Mouse (Mus musculus): Measurements from ENCODE around the gene Tbc1d1. TPM values are rescaled to one million over a fixed set of nuclear protein-coding genes. Genes with fewer than 3 reads are reported as not detected.
A peak's percentile ranks its signal among the peaks of the same experiment; 100 is the strongest.

The Tbc1d1 gene
- total RNA-seq (2017), result 27.3 and 31.5 TPM in 2 replicates

DNA sequence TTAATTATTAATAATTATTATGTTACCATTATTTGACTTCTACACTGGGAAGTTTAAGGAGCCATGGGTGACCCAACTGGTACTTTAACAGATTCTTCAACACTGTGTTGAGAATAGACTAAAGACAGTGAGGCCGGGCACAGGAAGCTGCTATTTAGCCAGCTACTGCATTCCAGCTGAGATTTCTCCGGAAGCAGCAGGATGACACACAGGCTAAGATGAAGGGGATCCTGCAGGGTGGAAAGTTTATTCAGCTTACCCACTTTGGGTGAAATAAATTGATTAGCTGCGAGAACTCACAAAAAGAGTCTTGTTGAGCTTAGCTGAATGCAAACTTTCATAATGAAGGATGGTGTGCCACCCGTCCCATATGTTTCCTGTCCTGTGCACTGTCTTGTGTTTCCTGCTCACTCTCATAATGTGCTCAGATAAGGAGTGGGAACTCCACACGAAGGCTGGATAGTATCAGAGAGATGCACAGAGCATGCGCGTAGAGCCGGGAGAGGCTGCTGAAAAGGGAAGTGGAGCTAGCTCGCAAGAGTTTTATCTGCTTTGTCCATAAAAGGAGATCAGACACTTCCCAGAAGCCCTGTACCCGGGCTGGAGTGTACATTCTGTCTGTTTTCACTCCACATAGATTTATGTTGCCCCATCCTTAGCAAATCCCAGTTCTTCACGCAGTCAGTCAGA lies at the start of gene Tbc1d1:
Tbc1d1 (plus strand) TSS at position 445 of the 690 bp plus-strand sequence.
- ATAC-seq (replicated peaks in 1 of 2; ENCODE audit: insufficient read depth in 1 of 2, low FRiP score in 2 of 2, low TSS enrichment in 1 of 2, low read depth in 1 of 2, poor library complexity in 2 of 2, severe bottlenecking in 2 of 2), result peak; percentile 47 to 61

DNA sequence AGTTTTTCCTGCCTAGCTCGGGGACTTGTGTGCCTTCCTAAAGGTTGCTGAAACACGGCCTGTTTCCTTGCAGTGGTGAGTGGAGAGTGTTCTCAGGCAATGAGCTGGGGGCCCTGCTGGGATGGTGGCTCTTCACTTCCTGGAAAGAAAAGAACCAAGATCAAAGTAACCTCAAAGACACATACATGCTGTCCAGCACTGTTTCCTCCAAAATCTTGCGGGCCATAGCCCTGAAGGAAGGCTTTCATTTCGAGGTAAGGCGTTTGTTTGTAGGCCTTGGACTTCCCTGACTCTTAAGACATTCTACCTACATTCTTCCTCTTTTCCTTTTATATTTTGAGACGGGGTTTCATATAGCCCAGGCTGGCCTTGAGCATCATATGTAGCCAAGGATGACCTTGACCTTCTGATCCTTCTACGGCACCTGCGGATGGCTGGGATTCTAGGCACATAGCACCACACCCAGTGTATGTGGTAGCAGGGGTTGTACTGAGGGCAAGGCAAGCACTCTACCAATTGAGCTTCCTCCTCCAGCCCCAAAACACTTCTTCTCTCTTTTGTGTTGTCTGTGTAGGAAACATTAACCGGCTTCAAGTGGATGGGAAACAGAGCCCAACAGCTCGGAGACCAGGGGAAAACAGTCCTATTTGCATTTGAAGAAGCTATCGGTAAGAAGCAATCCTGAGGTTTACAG lies 48.4 kb upstream of the Tbc1d1 start:
- no peak for ATAC-seq (replicated peaks in 1 of 2; ENCODE audit: insufficient read depth in 1 of 2, low FRiP score in 2 of 2, low TSS enrichment in 1 of 2, low read depth in 1 of 2, poor library complexity in 2 of 2, severe bottlenecking in 2 of 2)

DNA sequence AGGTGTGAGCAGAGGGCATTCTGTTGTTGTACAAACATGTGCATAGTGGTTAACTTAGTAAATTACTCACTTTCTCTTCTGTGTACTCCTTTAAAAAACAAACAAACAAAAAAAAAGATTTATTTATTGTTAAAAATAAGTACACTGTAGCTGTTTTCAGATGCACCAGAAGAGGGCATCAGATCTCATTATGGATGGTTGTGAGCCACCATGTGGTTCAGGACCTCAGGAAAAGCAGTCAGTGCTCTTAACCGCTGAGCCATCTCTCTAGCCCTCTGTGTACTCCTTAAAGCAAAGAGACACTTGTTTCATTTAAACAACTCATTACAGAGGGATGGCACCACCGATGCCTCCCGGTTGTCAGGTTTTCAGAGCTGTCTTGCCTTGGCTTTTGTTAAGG lies 46.9 kb upstream of the Tbc1d1 start:
- no peak for ATAC-seq (replicated peaks in 1 of 2; ENCODE audit: insufficient read depth in 1 of 2, low FRiP score in 2 of 2, low TSS enrichment in 1 of 2, low read depth in 1 of 2, poor library complexity in 2 of 2, severe bottlenecking in 2 of 2)

DNA sequence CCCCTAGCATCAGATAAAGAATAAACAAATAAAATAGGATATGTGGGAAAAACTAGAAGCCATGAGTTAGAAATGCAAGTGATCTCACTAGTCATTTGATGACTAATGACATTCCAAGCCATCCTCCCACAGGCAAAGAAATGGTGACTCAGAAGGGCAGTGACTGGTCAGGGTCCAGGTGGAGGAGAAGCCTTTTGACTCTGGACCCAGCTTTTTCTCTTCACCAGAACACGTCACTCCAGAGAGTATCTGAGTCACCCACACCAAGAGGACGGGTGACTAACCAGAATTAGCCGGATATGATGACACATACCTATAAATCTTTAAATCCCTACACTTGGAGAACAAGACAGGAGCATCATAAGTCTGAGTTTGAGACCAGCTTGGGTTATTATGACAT lies 43.7 kb upstream of the Tbc1d1 start:
- no peak for ATAC-seq (replicated peaks in 1 of 2; ENCODE audit: insufficient read depth in 1 of 2, low FRiP score in 2 of 2, low TSS enrichment in 1 of 2, low read depth in 1 of 2, poor library complexity in 2 of 2, severe bottlenecking in 2 of 2)

DNA sequence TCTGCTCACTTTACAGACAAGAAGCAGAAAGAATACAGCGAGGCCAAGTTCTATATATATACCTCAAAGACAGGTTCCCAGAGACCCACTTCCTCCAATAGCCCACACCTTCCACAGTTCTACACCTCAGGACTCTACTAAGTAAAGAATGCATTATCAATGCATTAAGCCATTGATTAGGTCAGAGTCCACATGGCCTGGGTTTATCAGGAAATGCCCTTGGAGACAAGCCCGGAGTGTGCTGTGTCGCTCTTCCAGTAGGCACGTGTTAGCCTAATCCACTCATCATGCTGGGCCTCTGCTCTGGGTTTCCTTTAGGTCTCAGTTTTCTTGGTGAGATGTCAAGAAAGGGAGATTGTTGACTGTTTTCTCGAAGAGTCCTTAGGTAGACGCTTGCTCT lies 41.9 kb upstream of the Tbc1d1 start:
- no peak for ATAC-seq (replicated peaks in 1 of 2; ENCODE audit: insufficient read depth in 1 of 2, low FRiP score in 2 of 2, low TSS enrichment in 1 of 2, low read depth in 1 of 2, poor library complexity in 2 of 2, severe bottlenecking in 2 of 2)

DNA sequence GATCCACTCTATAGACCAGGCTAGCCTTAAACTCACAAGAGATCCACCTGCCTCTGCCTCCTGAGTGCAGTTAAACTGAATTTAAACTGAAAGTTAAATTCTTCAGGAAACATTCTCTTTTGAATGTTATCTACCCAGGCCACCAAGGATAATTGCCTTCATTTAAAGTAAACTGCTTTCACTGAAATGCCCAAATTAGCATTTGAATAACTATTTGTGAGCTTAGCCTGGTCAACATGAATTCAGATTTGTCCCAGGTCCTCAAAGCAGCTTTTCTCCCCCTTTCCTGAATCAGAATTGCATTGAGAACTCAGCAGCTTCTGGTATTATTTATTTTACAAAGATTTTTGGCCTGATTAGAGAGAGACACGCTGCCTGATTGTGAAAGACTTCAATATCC lies 38.9 kb upstream of the Tbc1d1 start:
- ATAC-seq (replicated peaks in 1 of 2; ENCODE audit: insufficient read depth in 1 of 2, low FRiP score in 2 of 2, low TSS enrichment in 1 of 2, low read depth in 1 of 2, poor library complexity in 2 of 2, severe bottlenecking in 2 of 2), result no peak

DNA sequence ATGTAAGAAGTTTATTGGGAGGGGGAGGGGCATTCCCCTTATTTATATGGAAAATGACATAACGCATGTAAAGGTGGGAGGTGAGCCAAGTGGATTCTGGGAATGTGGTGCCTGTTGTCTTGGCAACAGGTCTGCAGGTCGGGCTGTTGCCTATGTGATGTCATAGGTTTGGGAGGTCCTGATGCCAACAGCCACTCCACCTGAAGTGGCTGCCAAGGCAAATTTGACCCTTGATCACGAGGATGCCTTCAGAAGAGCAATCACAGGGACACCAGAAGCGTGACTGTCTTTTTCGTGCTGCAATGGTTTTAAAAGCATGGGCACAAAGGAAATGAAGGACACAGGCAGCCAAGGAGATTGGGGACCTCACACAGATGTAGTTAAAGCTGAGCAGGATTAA lies 30.3 kb upstream of the Tbc1d1 start:
- ATAC-seq (replicated peaks in 1 of 2; ENCODE audit: insufficient read depth in 1 of 2, low FRiP score in 2 of 2, low TSS enrichment in 1 of 2, low read depth in 1 of 2, poor library complexity in 2 of 2, severe bottlenecking in 2 of 2), result no peak

DNA sequence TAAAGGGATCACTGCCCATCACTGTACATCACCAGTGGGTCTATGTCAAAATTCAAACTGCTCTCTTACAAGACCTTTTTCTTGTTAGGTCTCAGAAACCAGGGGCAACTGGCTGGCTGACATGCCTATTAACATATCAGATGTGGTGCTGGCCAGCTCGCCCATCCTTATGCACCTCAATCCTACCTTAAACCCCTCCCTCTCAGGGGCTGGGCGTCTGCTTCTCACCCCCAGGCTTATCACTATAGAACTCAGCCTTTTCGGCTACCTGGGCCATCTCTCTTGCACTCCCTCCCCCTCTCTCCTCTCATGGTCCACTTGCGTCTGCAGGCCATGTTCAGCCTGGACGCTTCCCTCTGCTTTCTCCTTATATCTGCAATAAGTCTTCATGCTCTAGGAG lies 24.6 kb upstream of the Tbc1d1 start:
- no peak for ATAC-seq (replicated peaks in 1 of 2; ENCODE audit: insufficient read depth in 1 of 2, low FRiP score in 2 of 2, low TSS enrichment in 1 of 2, low read depth in 1 of 2, poor library complexity in 2 of 2, severe bottlenecking in 2 of 2)

DNA sequence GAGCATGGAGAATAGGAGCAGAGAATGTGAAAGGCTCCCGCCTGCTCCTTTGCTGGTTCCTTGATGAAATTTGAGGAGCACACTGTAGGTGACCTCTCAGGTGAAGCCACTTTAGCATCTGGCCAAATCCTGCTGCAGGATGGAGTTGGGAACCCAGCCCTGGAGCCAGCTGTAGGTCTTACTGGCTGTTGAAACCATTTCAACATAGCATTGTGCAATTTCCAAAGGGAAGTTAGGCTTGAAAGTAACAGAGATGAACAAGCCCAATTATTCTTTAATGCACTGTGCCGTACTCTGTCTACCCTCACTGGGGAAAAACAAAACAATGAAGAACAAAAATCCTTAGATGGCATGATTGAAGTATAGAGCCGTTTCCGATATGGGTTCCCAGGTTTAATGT lies 22.2 kb upstream of the Tbc1d1 start:
- ATAC-seq (replicated peaks in 1 of 2; ENCODE audit: insufficient read depth in 1 of 2, low FRiP score in 2 of 2, low TSS enrichment in 1 of 2, low read depth in 1 of 2, poor library complexity in 2 of 2, severe bottlenecking in 2 of 2), result no peak; a peak in 1 of 4 replicates

DNA sequence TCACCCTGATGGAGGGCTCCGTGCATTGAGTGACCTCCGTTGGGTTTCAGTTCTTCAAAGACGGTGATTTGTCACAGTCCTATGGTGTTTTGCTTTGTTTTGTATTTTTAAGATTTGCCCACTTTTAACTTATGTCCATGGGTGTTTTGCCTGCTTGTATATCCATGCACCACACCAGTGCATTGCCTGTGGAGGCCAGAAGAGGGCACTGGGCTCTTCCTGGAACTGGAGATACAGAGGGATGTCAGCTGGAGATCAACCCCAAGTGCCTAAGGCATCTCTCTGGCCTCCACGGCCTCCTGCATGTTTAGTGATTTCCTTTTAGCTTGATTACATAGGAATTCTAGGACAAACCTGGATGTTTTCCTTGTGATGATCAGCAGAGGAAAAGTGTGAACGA lies 19.8 kb upstream of the Tbc1d1 start:
- ATAC-seq (replicated peaks in 1 of 2; ENCODE audit: insufficient read depth in 1 of 2, low FRiP score in 2 of 2, low TSS enrichment in 1 of 2, low read depth in 1 of 2, poor library complexity in 2 of 2, severe bottlenecking in 2 of 2), result peak; percentile 53 to 64; a peak in 2 of 4 replicates

DNA sequence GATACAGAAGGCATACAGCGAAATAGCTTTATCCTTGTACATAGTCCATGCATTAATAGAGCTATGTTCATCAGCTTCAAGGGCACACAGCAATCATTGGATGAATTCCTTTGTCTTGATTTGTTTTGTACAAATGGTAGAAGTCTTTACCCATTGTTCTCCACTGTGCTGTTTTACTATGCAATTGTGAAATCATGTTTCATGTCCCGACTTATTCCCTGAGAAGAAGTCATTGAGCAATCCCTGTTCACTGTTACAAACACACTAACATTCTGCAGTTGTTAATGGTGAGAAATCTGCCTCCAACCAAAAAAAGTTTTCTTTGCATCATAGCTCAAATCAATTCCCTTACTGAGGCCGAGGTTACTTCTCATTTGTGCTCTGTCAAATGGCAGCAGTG lies 15.9 kb upstream of the Tbc1d1 start:
- no peak for ATAC-seq (replicated peaks in 1 of 2; ENCODE audit: insufficient read depth in 1 of 2, low FRiP score in 2 of 2, low TSS enrichment in 1 of 2, low read depth in 1 of 2, poor library complexity in 2 of 2, severe bottlenecking in 2 of 2)

DNA sequence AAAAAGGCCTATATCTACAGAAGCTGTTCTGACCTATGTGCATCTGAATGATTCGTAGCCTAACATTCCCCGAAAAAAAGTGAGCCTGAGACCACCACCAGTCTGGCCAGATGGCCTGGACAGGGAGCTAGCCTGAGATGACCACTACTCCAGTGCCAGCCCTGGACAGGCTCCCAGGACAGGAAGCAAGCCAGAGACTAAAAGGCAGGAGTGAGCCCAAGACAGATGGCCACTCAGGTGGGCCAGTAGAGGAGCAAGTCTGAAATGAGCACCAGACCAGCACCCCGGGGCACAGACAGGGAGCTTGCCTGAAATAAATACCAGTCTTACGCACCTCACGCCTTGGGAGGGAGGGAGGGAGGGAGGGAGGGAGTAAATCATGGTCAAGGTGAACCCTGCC lies 11.8 kb upstream of the Tbc1d1 start:
- no peak for ATAC-seq (replicated peaks in 1 of 2; ENCODE audit: insufficient read depth in 1 of 2, low FRiP score in 2 of 2, low TSS enrichment in 1 of 2, low read depth in 1 of 2, poor library complexity in 2 of 2, severe bottlenecking in 2 of 2)

DNA sequence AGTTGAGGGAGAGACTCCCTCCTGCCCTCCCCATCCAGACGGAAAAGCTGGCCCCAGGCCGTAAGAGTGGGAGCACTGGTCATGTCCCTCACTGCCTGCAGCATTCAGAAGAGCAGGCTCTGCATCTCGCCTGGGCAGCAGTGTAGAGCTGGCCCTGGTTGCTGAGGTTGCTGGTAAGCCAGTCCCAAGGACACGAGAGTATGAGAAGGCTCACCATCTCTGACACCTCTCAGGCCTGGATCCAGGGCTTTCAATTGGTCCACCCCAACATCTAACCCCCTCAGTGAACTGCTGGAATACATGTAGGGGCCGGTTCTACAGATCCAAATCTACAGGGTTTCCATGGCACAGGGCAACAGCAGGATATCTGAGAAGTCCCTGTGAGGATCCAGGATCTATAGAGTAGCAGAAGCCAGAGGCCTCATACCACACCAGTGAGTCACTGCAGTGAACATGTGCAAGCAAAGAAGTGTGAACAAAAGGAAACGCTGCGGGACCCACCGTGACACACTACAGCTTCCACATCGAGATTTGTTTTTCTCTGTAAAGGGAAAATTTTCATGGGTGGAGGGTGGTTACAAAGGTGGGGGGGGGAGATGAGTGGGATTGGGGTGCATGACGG lies 9.6 kb upstream of the Tbc1d1 start:
- ATAC-seq (replicated peaks in 1 of 2; ENCODE audit: insufficient read depth in 1 of 2, low FRiP score in 2 of 2, low TSS enrichment in 1 of 2, low read depth in 1 of 2, poor library complexity in 2 of 2, severe bottlenecking in 2 of 2), result no peak

DNA sequence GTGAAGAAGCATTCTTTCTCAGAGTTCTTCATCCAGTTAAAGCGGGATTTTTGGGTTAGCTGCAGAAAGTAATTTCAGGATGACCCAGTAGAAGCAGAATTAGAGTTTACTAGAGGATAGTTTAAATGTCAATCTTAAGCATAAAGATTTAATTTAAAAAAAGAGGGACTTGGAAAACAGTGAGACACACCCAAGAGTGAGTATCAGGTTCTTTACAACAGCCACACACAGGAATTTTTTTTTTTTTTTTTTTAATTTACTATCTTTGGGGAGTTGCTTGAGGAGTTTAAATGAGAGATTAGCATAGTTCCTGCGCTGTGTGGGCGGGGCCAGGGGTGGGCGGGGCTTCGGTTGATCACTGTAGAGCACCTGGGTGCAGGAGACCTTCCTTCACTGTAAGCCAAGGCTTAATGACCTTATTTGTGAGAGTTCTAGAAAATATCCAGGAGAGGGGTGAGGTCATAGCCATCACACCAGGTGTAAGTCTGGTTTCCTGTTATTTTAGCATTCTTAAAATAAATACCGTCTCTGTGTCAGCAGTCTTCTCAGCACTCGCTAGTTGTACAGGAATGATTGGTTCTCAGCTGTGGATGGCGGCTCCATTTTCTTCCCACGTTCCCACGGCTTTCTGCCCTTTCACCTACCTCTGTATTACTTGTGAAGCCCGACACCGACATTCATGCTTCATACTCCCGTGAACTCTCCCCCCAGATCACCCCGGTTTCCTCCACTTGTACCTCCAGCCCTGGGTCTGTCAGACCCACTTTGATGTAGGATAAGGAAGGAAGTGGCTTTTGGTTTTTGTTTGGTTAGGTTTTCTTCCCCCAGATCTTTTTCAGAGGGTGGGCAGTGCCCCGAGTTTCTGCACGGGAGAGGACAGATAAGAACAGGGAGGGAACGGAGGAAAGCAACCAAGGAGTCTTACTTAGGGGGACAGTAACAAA lies 6.6 kb upstream of the Tbc1d1 start:
- ATAC-seq (replicated peaks in 1 of 2; ENCODE audit: insufficient read depth in 1 of 2, low FRiP score in 2 of 2, low TSS enrichment in 1 of 2, low read depth in 1 of 2, poor library complexity in 2 of 2, severe bottlenecking in 2 of 2), result peak; percentile 90 to 91

DNA sequence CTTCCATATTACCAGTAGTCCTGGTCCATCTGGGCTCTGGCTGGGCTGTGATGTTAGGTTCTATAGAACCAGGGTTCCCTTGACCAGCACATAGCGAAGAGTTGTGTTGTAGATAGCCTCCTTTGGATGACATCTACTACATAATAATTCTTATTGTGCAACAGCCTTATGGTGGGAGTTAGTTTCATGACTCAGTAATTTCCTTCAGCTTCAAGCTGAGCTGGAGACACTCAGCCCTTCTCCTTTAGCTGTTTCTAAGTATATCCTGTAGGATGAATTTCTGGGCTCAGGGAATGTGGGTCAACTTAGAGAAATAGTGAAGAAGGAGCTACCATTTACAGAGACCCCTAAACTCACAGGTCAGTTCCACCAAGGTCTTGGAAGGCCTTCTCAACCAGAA lies 2.8 kb upstream of the Tbc1d1 start:
- no peak for ATAC-seq (replicated peaks in 1 of 2; ENCODE audit: insufficient read depth in 1 of 2, low FRiP score in 2 of 2, low TSS enrichment in 1 of 2, low read depth in 1 of 2, poor library complexity in 2 of 2, severe bottlenecking in 2 of 2)

DNA sequence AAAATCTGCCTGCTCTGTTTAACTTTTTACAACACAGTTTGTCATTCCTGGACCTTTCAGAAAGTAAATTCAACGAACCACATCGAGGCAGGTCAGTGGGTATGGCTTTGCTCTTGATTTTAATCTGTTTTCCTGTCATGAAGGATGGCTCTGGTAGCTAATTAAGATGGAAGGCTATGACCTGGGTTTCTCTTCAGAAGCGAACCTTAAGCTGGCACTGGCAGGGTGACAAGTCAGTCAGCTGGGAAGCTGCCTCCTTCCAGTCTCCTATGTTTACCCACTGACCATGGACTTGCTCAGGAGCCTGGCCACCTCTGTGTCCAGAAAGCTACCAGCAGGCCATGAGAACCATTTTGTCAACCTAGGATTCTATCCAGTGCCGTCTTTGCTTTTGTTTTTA lies 474 bp downstream of the Tbc1d1 start:
- ATAC-seq (replicated peaks in 1 of 2; ENCODE audit: insufficient read depth in 1 of 2, low FRiP score in 2 of 2, low TSS enrichment in 1 of 2, low read depth in 1 of 2, poor library complexity in 2 of 2, severe bottlenecking in 2 of 2), result no peak

DNA sequence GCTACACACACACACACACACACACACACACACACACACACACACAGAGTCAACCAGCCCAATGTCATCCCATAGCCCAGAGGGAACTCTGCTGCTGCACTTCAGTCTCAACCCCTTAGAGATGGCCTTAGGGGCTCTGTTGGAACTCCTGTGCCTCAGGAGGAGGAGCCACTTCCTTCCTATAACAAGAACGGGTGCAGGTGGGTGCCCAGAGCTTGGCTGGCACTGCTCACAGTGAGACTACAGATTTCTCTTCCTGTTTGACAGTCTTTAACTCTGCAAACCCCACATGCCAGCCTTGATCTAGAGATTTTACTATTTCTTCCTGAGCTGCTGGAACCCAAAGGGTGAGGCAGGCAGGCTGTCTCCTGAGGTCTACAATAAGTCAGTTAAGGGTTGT lies 1.8 kb downstream of the Tbc1d1 start:
- peak; percentile 17 to 40; a peak in 1 of 4 replicates for ATAC-seq (replicated peaks in 1 of 2; ENCODE audit: insufficient read depth in 1 of 2, low FRiP score in 2 of 2, low TSS enrichment in 1 of 2, low read depth in 1 of 2, poor library complexity in 2 of 2, severe bottlenecking in 2 of 2)

DNA sequence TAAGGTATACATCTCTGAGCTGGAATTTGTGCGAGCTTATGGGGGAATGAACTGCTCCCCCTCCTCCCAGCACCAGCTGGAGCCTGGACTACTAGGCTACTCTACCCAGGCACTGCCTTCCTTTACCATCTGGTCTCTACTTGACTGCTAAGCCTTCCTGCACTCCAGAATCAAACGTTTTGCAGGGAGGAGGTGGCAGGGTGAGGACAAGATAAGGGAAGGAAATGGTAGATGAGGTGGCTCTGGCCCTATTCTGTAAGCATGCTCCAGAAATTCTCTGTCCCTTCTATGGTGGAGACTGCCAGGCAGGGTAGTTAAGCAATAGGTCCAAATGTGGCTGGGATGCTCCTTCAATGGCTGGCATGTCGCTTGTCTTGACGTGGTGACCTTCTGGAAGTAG lies 2.4 kb downstream of the Tbc1d1 start:
- no peak for ATAC-seq (replicated peaks in 1 of 2; ENCODE audit: insufficient read depth in 1 of 2, low FRiP score in 2 of 2, low TSS enrichment in 1 of 2, low read depth in 1 of 2, poor library complexity in 2 of 2, severe bottlenecking in 2 of 2)

Measured in hematopoietic stem cell, adult 5-6 weeks (primary cell).